Mouse (Mus musculus) thymus, postnatal 4 days (tissue): ENCODE measurements at regions not wholly inside any gene's neighbourhood (a gene's known extent, or its start where the extent isn't known, plus 50 kb on each side); places are given as distances from the start of the nearest gene placed in this dataset.

ENCODE experiments used
- DNase-seq: peaks from one replicate; pipeline ENCODE4 v3.0.0; 2021

DNA sequence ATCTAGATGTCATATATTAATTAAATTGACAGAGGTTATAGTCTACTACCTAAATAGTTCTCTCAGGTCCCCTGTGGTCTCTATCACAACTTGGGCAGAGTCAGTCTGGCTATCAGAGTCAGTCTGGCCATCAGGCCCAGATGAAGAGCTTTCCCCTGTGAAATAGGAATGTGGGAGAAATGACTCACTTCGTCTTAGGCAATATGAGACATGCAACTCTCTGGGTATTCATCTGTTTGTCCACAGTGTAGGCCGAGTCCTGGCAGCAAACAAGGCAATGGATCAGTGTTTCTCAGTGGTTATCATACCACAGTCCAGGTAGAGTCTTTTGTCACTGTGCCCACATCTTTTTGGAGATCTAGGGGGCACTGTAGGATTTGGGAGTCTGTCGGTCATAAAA lies 156.0 kb downstream of the Gm10260 start:
- DNase-seq, result no peak

DNA sequence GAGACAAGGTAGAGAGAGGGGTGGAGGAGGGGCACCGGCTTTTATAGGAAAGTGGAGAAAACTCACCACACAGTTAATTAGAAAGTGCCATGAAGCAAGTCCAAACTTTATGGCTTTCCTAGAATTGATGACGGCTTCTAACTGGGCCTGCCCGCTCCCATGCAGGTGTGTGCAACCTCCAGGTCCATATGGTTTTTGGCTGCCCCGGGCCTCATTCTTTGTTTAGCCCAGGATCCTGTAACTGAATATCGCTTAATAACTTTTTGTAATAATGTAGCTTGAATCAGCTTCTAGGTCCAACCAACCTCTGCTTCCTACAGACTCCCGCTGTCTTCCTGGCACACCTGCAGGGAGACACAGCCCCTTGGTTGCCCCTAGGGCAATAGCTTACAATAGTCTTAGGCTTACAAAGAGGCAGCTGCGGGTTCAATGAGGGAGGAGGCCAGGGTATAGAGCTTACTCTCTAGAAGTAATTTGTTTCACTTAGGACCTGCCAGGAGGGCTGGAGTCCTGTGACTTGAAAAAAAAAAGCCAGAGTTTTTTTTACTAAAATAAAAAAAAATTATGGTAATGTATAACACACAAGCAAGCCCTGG lies 159.2 kb downstream of the Gm10260 start:
- DNase-seq, result no peak

DNA sequence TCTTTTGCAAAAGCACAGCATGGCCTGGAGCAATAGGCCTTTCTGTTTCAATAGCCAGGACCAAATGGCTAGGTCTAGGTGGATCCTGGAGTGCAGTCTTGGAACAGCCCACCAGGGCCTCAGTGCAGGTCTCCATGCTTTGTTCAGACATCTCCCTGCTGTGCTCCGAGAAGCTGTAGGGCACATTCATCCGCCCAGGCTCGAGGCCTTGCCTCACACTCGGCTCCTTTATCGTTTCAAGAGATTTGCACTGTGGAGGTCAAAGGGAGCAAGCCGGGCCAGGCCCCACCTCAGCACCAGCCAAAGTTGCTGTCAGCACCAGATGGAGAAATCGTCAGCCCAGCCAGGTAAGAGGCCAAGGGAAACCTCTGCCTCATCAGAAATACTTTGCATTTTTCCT lies 160.3 kb downstream of the Gm10260 start:
- no peak for DNase-seq

- DNase-seq, result no peak
Measured at GRCm38 (mm10) chr13:97598507-97599431, 161.7 kb downstream of the Gm10260 start.

GRCm38 (mm10) chr13:97594851-97595250 lies 165.6 kb downstream of the Gm10260 start:
- no peak for DNase-seq

DNA sequence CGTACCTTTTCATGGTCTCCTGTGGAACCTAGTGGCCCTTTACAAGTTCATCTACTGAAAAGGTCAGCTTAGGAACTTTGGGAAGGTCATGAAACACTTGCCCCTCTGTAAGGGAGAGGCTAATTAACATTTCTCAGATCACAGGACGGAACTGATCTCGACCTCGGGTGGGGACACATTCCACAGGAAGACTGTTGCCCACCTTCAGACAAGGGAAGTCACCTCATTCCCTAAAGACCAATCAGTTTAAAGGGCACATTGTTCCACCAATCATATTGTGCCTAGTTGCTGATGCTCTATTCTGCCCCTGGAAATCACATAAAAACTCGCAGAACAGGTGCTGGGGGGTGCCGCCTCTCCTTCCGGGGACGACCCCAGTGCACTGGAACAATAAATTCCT lies 170.8 kb downstream of the Gm10260 start:
- no peak for DNase-seq

DNA sequence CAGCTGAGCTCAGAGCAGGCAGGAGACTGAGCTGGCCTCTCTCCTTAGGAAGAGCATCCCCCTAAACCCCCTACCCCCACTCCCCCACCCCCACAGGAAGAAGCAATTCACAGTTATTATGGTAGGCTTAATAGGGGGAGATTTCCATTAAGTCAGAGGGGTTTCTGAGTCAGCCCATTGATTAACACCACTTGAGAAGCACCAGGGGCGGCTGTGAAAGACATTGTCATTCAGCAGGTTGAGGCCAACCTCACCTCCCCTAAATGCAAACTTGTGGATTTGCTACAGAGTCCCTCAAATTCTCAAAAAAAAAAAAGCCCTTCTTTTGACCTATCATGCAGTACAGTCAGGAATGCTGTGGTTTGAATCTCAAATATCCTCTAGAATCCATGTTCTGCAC lies 172.3 kb downstream of the Gm10260 start:
- DNase-seq, result no peak

DNA sequence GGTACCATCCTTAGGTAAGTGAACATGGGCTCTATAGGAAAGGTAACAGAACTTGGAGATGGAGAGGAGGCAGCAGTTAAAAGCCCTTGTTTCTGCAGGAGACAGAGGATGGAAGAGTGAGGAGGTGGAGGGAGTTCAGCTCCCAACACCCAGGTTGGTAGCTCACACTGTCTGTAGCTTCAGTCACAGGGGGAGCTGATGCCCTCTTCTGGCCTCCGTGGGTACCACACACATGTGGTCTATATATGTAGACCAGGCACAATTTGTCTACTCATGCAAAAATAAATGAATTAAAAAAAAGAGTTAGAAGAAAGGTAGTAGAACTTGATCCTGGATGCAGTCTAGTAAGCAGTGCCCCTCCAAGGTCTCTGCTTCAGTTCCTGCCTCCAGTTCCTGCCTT lies 173.3 kb downstream of the Gm10260 start:
- DNase-seq, result peak; percentile 71

GRCm38 (mm10) chr13:97584045-97584444 lies 176.4 kb downstream of the Gm10260 start:
- DNase-seq, result no peak

- DNase-seq, result no peak
Measured at GRCm38 (mm10) chr13:97581380-97581779, 179.1 kb downstream of the Gm10260 start.

DNA sequence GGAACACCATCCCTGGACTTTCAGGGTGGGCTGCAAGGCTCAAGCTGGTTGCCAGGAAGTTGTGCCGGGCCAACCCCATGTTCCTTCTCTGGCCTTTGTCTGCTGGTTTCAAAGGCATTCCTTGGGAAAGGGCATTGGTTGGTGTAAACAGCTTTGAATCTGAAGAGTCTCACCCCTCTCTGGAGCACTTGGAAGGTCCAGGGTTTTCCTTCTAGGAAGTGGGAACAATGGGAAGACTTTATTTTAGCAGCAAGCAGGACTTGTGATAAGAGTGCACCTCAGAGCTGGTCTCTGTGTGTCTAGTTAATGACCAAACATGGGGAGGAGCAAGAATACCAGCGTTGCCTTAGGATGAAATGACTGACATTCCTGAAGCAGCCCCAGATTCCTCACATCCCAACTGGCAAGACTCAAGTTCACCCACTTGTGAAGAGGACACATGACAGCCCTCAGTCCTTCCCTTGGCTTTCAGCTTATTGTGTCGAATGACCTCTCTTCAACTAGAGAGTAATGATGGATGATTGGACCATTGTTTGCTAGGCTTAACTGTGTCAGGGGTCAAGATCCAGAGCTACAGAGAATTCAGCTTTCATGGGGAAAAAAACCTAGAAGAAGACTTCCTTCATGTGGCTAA lies 180.1 kb downstream of the Gm10260 start:
- DNase-seq, result no peak

GRCm38 (mm10) chr13:97578595-97578994 lies 181.8 kb downstream of the Gm10260 start:
- no peak for DNase-seq

DNA sequence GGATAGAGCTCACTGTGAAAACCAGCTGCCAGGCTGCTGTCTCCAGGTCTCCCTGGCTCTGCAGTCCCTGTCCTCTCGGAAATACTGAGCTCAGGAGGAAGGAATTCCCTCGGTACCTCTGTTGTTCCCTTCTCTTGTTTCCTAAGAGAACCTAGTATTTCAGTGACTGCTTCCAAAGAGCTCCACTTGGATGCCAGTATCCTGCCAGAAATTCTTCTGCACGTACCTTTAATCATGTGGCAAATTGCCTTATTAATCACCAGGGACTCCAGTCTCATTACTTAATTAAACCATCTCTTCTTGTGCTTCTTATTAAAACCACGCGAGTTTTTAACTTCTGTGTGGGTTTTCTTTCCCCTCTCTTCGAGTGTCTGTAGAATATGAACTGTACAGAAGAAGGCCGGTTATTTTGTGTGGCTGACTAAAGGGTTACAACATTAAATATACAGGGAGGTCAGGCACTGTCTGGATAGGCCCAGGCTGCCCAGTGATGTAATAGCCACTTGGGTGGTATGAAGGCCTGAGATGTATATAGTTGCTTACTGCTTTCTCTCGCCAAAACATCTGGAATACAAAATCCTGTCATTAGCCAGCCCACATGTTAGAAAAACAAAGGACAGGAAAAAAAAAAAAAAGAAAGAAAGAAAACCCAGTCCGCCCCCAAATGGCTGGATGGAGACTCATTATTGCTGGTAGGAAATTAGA lies 183.2 kb downstream of the Gm10260 start:
- DNase-seq, result no peak

GRCm38 (mm10) chr13:97573601-97574000 lies 186.8 kb downstream of the Gm10260 start:
- DNase-seq, result no peak

DNA sequence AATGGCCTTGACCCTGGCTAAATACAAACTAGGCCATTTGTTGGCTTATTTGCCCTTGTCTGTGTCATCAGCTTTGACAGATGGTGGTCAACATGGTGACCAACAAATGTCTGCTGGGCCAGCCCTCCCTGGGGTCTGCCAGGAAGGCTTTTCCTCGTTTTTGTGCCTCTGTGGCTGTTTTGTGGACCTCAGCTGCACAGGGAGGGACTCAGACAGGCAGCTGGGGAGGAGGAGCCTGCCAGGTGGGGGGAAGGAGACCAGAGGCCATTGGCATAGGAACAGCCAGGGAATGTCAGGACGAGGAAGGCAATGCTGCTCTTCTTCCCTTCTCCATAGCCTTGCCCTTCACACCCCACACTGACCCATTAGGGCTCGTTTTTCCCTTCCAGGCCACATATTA lies 188.1 kb downstream of the Gm10260 start:
- no peak for DNase-seq

- DNase-seq, result no peak
Measured at GRCm38 (mm10) chr13:97570009-97570408, 190.4 kb downstream of the Gm10260 start.

DNA sequence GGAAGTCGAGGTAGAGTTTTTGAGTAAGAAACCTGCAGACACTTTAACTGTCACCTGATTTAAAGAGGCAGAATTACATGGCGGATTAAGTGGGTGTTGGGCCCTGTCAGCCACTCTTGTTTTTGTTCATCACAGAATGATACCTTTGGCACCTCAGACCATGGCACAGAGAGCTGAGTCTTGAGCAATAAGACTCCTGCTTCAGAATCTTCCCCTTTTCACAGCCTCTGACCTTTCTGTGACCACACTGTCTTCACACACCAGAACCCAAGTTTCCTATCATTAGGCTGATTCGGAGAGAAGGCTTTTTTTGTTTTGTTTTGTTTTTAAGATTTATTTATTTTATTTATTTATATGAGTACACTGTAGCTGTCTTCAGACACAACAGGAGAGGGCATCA lies 192.8 kb downstream of the Gm10260 start:
- no peak for DNase-seq

DNA sequence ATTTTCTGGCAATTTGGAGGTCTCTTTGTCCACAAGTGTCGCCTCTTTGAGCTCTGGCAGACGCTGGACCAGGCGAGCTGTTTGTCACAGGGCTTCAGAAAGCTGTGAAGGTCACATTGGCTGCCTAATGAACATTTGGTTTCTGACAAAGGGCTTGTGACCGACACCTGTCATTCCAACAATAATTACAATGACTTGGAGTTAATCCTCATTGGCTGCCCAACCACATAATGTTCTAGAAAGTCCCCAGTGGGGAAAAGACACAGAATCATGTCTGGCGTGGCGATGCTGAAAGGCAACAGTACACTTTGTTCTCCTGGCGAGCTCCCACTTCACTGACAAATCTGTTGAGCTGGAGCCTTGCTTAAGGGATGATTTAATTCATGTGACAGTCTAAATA lies 194.4 kb downstream of the Gm10260 start:
- DNase-seq, result no peak

GRCm38 (mm10) chr13:97562241-97562640 lies 198.2 kb downstream of the Gm10260 start:
- no peak for DNase-seq

DNA sequence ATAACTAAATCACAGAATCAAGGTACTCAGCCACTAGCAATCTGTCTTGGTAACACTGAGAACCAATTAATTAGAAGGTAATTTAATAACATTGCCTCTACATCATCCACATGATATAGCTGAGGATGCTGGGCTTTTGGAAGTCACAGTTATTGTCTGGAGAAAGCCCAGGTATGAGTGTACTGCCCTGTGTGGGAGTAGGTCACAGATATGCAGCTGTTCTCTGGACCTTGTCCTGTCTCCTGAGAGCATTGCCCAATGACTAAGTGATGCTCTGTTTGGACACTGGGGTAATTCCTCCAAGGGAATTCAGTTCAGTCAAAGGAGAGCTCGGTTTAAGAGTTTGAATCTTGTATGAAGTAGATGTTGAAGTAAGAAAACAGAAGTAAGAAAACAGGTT lies 199.6 kb downstream of the Gm10260 start:
- DNase-seq, result no peak

GRCm38 (mm10) chr13:97559611-97560385 lies 200.6 kb downstream of the Gm10260 start:
- no peak for DNase-seq

DNA sequence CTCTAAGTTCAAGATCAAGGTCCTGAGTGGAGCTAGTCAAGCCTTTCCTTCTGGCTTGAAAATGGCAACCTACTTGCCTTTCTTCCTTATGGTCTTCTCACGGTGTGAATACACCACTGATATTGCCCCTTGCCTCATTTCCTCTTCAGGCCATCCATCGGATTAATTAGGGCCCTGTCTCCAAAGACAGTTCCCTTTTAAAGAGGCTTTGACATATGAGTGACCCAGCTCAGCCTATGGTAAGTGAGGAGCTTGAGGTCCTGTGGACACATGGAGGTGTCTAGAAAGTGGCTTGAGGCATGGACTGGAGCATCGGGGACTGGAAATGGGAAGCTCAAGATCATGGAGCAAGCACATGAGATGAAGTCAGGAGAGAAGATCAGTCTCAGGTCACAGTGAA lies 201.5 kb downstream of the Gm10260 start:
- no peak for DNase-seq

- no peak for DNase-seq
Measured at GRCm38 (mm10) chr13:97555312-97555711, 205.1 kb downstream of the Gm10260 start.
